Mouse (Mus musculus) intestine, postnatal 0 days (tissue): ENCODE measurements around the gene Ntm. TPM values are rescaled to one million over a fixed set of nuclear protein-coding genes. Genes with fewer than 3 reads are reported as not detected.
A peak's percentile ranks its signal among the peaks of the same experiment; 100 is the strongest.

Experiments
- ATAC-seq: fragments of 200-750 bp; cut with Nextera tagmentation; 2 replicates; pipeline ENCODE4 v1.8.0; 2017; ENCODE audit warnings: mild to moderate bottlenecking, moderate TSS enrichment, moderate library complexity
- H3K27ac ChIP-seq: fragments of 300-500 bp; sonication (generic); 2 replicates; pipeline ENCODE4 v1.5.1; 2014; ENCODE audit warnings: mild to moderate bottlenecking, low read depth, low read length, moderate library complexity
- H3K27me3 ChIP-seq: fragments of 300-500 bp; sonication (generic); replicated peaks from 2 replicates; pipeline ENCODE4 v1.6.1; 2014; ENCODE audit warnings: low read length, mixed read lengths; ENCODE audit not compliant: control insufficient read depth, insufficient read depth
- H3K36me3 ChIP-seq: fragments of 300-500 bp; sonication (generic); 2 replicates; pipeline ENCODE4 v1.6.1; 2014; ENCODE audit warnings: mild to moderate bottlenecking, moderate library complexity; ENCODE audit not compliant: control insufficient read depth, insufficient read depth
- H3K4me1 ChIP-seq: fragments of 300-500 bp; sonication (generic); replicated peaks from 2 replicates; pipeline ENCODE4 v1.6.1; 2014; ENCODE audit warnings: antibody characterized with exemption, low read length, mixed read lengths; ENCODE audit not compliant: control insufficient read depth, insufficient read depth
- H3K4me2 ChIP-seq: fragments of 300-500 bp; sonication (generic); replicated peaks from 2 replicates; pipeline ENCODE4 v1.6.1; 2014; ENCODE audit warnings: low read depth, mild to moderate bottlenecking, moderate library complexity
- H3K4me3 ChIP-seq: fragments of 300-500 bp; sonication (generic); 2 replicates; pipeline ENCODE4 v1.5.1; 2014; ENCODE audit warnings: low read depth, low read length
- H3K9ac ChIP-seq: fragments of 300-500 bp; sonication (generic); 2 replicates; pipeline ENCODE4 v1.6.1; 2014; ENCODE audit warnings: mild to moderate bottlenecking, low read depth, low read length
- H3K9me3 ChIP-seq: fragments of 300-500 bp; sonication (generic); 2 replicates; pipeline ENCODE4 v1.6.1; 2016; ENCODE audit warnings: mixed run types; ENCODE audit not compliant: control insufficient read depth
- CTCF ChIP-seq: sonication (generic); IDR thresholded peaks from 2 replicates; pipeline ENCODE4 v1.5.1; 2016; ENCODE audit warnings: low read depth, mild to moderate bottlenecking, control low read depth, antibody characterized with exemption, moderate library complexity
- WGBS: fragments of 180-500 bp; shearing (Covaris S2); extraction: QIAGEN DNeasy Blood & Tissue Kit; methylation state at CpG from one replicate; pipeline ENCODE4 v1.1.7; 2014; 5-methylcytosine and 5-hydroxymethylcytosine counted together
- polyA plus RNA-seq: library from polyadenylated mRNA; unstranded; fragments of >200 nt; fragmentation: Nextera tagmentation; extraction: Ambion mirVana; gene quantifications from 2 replicates; pipeline ENCODE4 v1.2.1, GENCODE M21; 2015

Ntm gene
- polyA plus RNA-seq, 1 experiment from 2014 or later: 1.1 TPM

DNA sequence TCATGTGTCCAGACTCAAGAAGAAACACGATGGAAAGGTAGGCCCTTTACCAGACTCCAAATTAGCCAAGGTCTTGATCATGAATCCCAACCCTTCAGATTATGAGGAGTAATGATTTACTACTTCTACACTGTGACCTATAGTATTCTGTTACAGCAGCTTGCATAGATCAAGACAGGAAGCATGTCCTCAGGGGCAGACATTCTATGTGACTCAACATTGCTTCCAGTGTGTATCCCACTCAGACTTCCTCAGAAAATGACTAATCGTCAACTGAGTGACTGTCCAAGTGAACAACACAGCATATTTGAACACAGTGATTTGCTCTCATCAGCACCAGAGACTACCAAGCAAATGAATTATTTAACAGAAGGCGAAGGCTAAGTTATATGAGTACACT lies 632.5 kb downstream of the Ntm start:
- H3K9ac ChIP-seq: no peak overlapping the region
- no peak for TF ChIP-seq CTCF
- H3K27ac ChIP-seq: no peak overlapping the region
- 86% methylated on average over 3 of the region's 3 CpGs for WGBS
- no peaks in the 10 kb centered on the region for H3K36me3 ChIP-seq
- no peaks in the 10 kb centered on the region for H3K4me1 ChIP-seq
- no peak for ATAC-seq
- no peaks in the 10 kb centered on the region for H3K27me3 ChIP-seq
- H3K4me3 ChIP-seq: no peak overlapping the region
- H3K4me2 ChIP-seq: no peak overlapping the region
- no peaks in the 10 kb centered on the region for H3K9me3 ChIP-seq

DNA sequence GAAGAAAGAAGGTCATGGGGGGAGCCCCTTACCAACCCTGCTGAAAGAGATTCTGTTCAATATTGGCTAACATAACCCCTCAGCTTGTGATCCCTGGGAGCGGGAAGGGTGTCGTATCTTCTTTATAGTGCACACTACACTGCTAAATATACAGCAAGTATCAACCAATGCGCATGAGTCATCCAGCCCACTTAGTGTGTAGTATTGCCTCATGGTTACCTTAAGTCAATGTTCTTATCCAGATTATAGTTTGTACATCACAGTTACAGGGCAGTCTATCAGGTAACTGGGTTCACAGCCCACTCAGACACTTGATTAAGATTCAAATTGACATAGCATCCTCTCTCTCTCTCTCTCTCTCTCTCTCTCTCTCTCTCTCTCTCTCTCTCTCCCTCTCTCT lies 636.7 kb downstream of the Ntm start:
- H3K4me1 ChIP-seq: no peaks in the 10 kb centered on the region
- H3K4me2 ChIP-seq: no peak overlapping the region
- TF ChIP-seq CTCF: no peak
- no peaks in the 10 kb centered on the region for H3K36me3 ChIP-seq
- no peaks in the 10 kb centered on the region for H3K9me3 ChIP-seq
- H3K4me3 ChIP-seq: no peak overlapping the region
- WGBS: 75% methylated on average over 3 of the region's 3 CpGs
- no peak overlapping the region for H3K27ac ChIP-seq
- ATAC-seq: no peak
- no peaks in the 10 kb centered on the region for H3K27me3 ChIP-seq
- H3K9ac ChIP-seq: no peak overlapping the region

DNA sequence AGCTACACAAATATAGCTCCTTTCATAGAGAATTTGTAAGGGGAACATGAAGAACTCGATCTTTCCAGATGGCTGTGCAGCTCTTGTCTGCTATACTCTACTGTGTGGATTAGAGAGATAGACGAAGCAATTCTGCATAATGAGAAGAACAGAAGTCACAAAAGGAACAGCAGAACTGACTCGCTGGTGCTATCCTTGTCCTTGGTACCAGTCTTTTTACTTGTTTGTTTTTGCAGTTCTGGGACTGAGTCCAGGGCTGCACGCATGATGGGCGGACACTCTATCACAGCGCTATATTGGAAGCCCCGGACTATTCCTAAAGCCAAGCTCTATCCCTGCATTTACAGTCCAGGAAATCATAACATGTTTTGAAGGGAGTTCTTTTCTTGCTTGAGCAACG lies 637.8 kb downstream of the Ntm start:
- Histone ChIP-seq H3K27me3 (no peaks in the 10 kb centered on the region), H3K4me2 (no peak overlapping the region), H3K9me3 (no peaks in the 10 kb centered on the region), H3K27ac (no peak overlapping the region), H3K4me1 (no peaks in the 10 kb centered on the region), H3K9ac (no peak overlapping the region), H3K36me3 (no peaks in the 10 kb centered on the region), H3K4me3 (no peak overlapping the region)
- no peak for TF ChIP-seq CTCF
- 82% methylated on average over 8 of the region's 8 CpGs for WGBS
- ATAC-seq: no peak

DNA sequence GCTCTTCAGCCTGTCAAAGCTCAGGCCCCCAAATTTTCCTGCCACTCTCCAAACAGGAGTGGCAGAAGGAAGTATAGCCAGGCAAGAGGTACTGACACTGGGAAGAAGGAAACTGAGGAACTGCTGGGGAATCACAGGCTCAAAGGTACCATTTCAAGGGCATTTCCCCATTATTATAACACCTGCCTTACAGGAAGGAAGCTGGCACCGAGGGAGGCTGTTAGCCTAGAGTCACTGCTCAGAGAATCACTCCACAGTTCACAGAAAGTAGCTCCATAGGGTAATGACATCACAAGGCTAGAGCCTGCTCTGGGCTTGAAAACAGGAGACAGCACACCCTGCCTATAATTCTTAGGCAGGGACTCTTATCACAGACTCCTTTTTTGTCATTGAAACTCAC lies 643.7 kb downstream of the Ntm start:
- H3K36me3 ChIP-seq: no peaks in the 10 kb centered on the region
- ATAC-seq: peak; percentile 90
- H3K4me1 ChIP-seq: no peaks in the 10 kb centered on the region
- H3K9me3 ChIP-seq: no peaks in the 10 kb centered on the region
- H3K27me3 ChIP-seq: no peaks in the 10 kb centered on the region
- H3K27ac ChIP-seq: 0 out of 2 replicates have a peak overlapping the region, but pooled peaks have one; percentile 15
- WGBS: 20% methylated on average over 1 of the region's 1 CpGs
- no peak overlapping the region for H3K4me3 ChIP-seq
- H3K4me2 ChIP-seq: no peak overlapping the region
- no peak for TF ChIP-seq CTCF
- H3K9ac ChIP-seq: no peak overlapping the region

DNA sequence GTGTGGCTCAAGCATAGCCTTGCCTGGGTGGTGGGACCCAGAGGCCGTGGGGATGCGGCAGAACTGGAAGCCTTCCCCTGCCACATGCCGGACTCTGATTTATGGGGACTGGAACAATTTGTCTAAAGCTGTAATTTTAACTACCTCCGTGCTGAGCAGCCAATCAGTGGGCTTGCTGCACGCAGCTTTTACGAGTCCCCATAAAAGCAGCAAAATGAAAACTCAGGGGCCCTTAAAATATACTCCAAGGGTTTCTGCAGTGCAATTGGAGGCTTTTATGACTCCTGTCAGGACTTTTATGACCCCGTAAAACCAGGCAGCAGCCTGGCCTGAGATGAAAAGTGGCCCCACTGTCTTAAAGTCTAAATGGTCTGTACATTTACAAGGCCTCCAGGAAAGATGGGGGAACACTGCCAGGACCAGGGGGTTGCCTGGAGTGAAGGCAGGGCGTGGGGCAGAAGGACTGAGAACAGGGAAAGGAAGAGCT lies 644.2 kb downstream of the Ntm start:
- H3K9me3 ChIP-seq: no peaks in the 10 kb centered on the region
- no peak overlapping the region for H3K4me2 ChIP-seq
- 10% methylated on average over 8 of the region's 8 CpGs for WGBS
- no peak overlapping the region for H3K27ac ChIP-seq
- ATAC-seq: peak; percentile 91
- H3K36me3 ChIP-seq: no peaks in the 10 kb centered on the region
- no peak for TF ChIP-seq CTCF
- H3K27me3 ChIP-seq: no peaks in the 10 kb centered on the region
- H3K4me3 ChIP-seq: no peak overlapping the region
- no peak overlapping the region for H3K9ac ChIP-seq
- no peaks in the 10 kb centered on the region for H3K4me1 ChIP-seq

DNA sequence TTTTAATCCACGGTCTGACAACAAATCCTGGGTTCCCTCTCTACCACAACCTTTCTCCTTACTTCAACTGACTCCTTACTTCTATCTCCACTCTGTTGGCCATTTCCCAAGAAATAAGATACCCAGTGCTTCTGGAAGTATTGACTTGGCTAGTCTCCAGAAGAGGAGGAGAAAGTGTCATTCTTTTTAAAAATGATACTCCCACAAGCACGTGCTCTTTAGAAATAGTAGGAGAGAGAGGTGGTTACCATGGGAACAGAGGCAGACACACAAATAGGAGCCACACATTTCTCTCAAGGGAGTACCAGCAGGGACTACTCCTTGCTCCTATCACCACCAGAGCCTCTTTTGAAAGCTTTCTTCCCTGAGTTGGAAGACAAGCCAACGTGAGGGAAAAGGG lies 645.3 kb downstream of the Ntm start:
- no peak for TF ChIP-seq CTCF
- no peaks in the 10 kb centered on the region for H3K27me3 ChIP-seq
- no peak overlapping the region for H3K4me3 ChIP-seq
- no peaks in the 10 kb centered on the region for H3K9me3 ChIP-seq
- no peak overlapping the region for H3K27ac ChIP-seq
- no peaks in the 10 kb centered on the region for H3K36me3 ChIP-seq
- H3K9ac ChIP-seq: no peak overlapping the region
- no peaks in the 10 kb centered on the region for H3K4me1 ChIP-seq
- 19% methylated on average over 3 of the region's 3 CpGs for WGBS
- no peak overlapping the region for H3K4me2 ChIP-seq
- no peak for ATAC-seq

DNA sequence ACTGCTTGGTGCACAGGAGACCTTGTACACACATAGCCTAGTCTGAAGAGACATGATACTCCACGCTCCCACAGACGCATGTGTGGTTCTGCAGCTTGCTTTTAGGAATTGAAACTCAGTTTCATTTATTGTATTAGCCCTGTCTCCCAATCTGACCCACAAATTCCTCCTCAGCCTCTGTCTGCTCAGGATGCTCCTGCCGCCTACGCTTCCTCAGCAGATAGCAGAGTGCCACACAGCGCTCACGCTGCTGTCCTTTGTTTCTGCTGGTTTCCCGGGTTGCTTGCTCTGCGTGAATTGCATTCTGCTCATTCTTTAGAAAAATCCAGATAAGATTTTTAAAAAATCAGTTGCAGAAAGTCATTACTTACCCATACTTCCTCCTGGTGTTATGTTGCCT lies 647.1 kb downstream of the Ntm start:
- no peaks in the 10 kb centered on the region for H3K4me1 ChIP-seq
- no peak overlapping the region for H3K27ac ChIP-seq
- TF ChIP-seq CTCF: no peak
- H3K4me2 ChIP-seq: no peak overlapping the region
- H3K4me3 ChIP-seq: no peak overlapping the region
- H3K9me3 ChIP-seq: no peaks in the 10 kb centered on the region
- H3K36me3 ChIP-seq: no peaks in the 10 kb centered on the region
- no peaks in the 10 kb centered on the region for H3K27me3 ChIP-seq
- H3K9ac ChIP-seq: no peak overlapping the region
- WGBS: 73% methylated on average over 8 of the region's 8 CpGs
- ATAC-seq: no peak
